Mouse (Mus musculus) kidney, adult 2 months (tissue): ENCODE measurements at regions not wholly inside any gene's neighbourhood (a gene's known extent, or its start where the extent isn't known, plus 50 kb on each side); places are given as distances from the start of the nearest gene placed in this dataset.

Experiments
- CTCF ChIP-seq: fragments of 200-500 bp; conservative IDR thresholded peaks from 2 replicates; pipeline ENCODE4 v1.5.1; 2011; ENCODE audit warnings: low read depth, mild to moderate bottlenecking, control low read depth, low read length, moderate library complexity, mixed read lengths; ENCODE audit not compliant: insufficient read depth, insufficient read length
- POLR2A ChIP-seq: fragments of 200-500 bp; IDR thresholded peaks from one replicate; pipeline ENCODE4 v1.6.1; 2011; ENCODE audit warnings: low read depth, low read length, control low read depth

DNA sequence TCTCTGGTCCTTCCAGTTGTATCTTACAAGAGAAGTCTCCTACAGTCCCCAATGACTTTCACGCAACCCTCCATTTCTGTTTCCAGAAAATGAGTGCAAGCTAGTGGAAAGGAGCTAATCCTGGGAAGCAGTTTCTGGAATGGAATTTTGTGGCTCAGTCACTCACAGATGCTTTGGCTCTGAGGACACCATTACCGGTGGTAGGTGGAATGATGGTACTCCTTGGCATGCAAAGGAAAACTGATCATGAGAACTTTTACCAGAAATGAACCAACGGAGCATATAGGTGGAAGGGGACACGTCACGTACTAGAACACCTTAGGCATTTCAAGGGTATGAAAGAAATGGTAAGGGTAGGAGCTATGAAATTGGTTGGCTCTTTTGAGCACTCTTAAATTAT lies 135.1 kb upstream of the Mocs2 start:
- TF ChIP-seq CTCF (no peak), POLR2A (no peak)
